Mouse (Mus musculus) embryonic facial prominence, embryonic 14.5 days (tissue): Measurements from ENCODE around the gene Pdzd3. TPM values are rescaled to one million over a fixed set of nuclear protein-coding genes. Genes with fewer than 3 reads are reported as not detected.

Experiments
- ATAC-seq: fragments of 200-750 bp; cut with Nextera tagmentation; 2 replicates; pipeline ENCODE4 v1.8.0; 2017; ENCODE audit warnings: low read depth, moderate number of reproducible peaks, moderate TSS enrichment
- DNase-seq: peaks from one replicate; pipeline ENCODE4 v3.0.0-alpha.2; 2015; ENCODE audit warnings: low spot score
- H3K27ac ChIP-seq: fragments of 300-500 bp; sonication (generic); replicated peaks from 2 replicates; pipeline ENCODE4 v1.5.1; 2014; ENCODE audit warnings: low read depth, mild to moderate bottlenecking, low read length, moderate library complexity
- H3K27me3 ChIP-seq: fragments of 300-500 bp; sonication (generic); replicated peaks from 2 replicates; pipeline ENCODE4 v1.6.1; 2014; ENCODE audit warnings: low read length; ENCODE audit not compliant: control insufficient read depth, insufficient read depth
- H3K36me3 ChIP-seq: fragments of 300-500 bp; sonication (generic); 2 replicates; pipeline ENCODE4 v1.6.1; 2014; ENCODE audit warnings: low read length, mixed read lengths; ENCODE audit not compliant: control insufficient read depth, insufficient read depth
- H3K4me1 ChIP-seq: fragments of 300-500 bp; sonication (generic); 2 replicates; pipeline ENCODE4 v1.6.1; 2014; ENCODE audit warnings: antibody characterized with exemption, low read length; ENCODE audit not compliant: control insufficient read depth, insufficient read depth
- H3K4me2 ChIP-seq: fragments of 300-500 bp; sonication (generic); 2 replicates; pipeline ENCODE4 v1.6.1; 2014; ENCODE audit warnings: low read depth, mild to moderate bottlenecking, low read length, moderate library complexity, mixed read lengths
- H3K4me3 ChIP-seq: fragments of 300-500 bp; sonication (generic); 2 replicates; pipeline ENCODE4 v1.5.1; 2014; ENCODE audit warnings: low read depth, mild to moderate bottlenecking, low read length
- H3K9ac ChIP-seq: fragments of 300-500 bp; sonication (generic); 2 replicates; pipeline ENCODE4 v1.6.1; 2014; ENCODE audit warnings: low read depth, mild to moderate bottlenecking, low read length, moderate library complexity, mixed read lengths
- H3K9me3 ChIP-seq: fragments of 300-500 bp; sonication (generic); 2 replicates; pipeline ENCODE4 v1.6.1; 2016; ENCODE audit warnings: low read length; ENCODE audit not compliant: control insufficient read depth
- WGBS: fragments of 180-500 bp; shearing (Covaris S2); extraction: QIAGEN DNeasy Blood & Tissue Kit; methylation state at CpG from one replicate; pipeline ENCODE4 v1.1.7; 2014; 5-methylcytosine and 5-hydroxymethylcytosine counted together
- polyA plus RNA-seq: library from polyadenylated mRNA; unstranded; fragments of >200 nt; fragmentation: Nextera tagmentation; extraction: Ambion mirVana; gene quantifications from 2 replicates; pipeline ENCODE4 v1.2.1, GENCODE M21; 2014

Gene Pdzd3
- polyA plus RNA-seq, 1 experiment from 2014 or later: 0.15 TPM

- H3K9me3 ChIP-seq: 0 out of 2 replicates have a peak, but pooled peaks cover 5% of the 10 kb centered on the region
- DNase-seq: peak; percentile 22
- H3K27me3 ChIP-seq: no peaks in the 10 kb centered on the region
- H3K4me2 ChIP-seq: no peak overlapping the region
- no peak overlapping the region for H3K27ac ChIP-seq
- H3K4me3 ChIP-seq: no peak overlapping the region
- WGBS: 90% methylated on average over 2 of the region's 2 CpGs
- H3K4me1 ChIP-seq: no peaks in the 10 kb centered on the region
- peaks cover 4% of the 10 kb centered on the region; the same call in 1 of the 2 replicates for H3K36me3 ChIP-seq
- no peak overlapping the region for H3K9ac ChIP-seq
- ATAC-seq: no peak
Observed at GRCm38 (mm10) chr9:44207840-44208239, 43.4 kb downstream of the Pdzd3 start.

- WGBS: 87% methylated on average over 3 of the region's 3 CpGs
- Histone ChIP-seq H3K27ac (no peak overlapping the region), H3K36me3 (peaks cover 36% of the 10 kb centered on the region), H3K4me1 (no peaks in the 10 kb centered on the region), H3K4me2 (no peak overlapping the region), H3K27me3 (no peaks in the 10 kb centered on the region), H3K4me3 (no peak overlapping the region), H3K9me3 (no peaks in the 10 kb centered on the region), H3K9ac (no peak overlapping the region)
- DNase-seq (no peak), ATAC-seq (no peak)
Observed at GRCm38 (mm10) chr9:44200458-44200857, 50.8 kb downstream of the Pdzd3 start.

DNA sequence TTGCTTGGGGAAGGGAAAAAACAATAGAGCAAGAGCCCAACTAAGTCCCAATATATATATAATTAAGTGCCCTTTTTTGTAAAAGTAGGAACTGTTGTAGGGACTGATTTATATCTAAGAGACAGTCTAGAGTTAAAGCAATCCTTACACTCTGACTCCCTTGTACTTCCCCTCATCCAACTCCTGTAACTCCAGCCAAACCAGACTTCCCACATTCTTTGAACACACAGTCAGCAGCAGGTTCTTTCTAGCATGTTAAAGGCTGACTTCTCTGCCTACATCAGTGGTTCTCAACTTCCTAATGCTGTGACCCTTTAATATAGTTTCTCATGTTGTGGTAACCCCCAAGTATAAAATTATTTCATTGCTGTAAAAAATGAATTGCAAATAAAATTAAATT is 51.7 kb downstream of the Pdzd3 start:
- no peaks in the 10 kb centered on the region for H3K4me1 ChIP-seq
- no peak overlapping the region for H3K27ac ChIP-seq
- ATAC-seq: peak; percentile 44; the same call in 1 of the 2 replicates
- DNase-seq: peak; percentile 63
- H3K9ac ChIP-seq: no peak overlapping the region
- H3K27me3 ChIP-seq: no peaks in the 10 kb centered on the region
- H3K9me3 ChIP-seq: no peaks in the 10 kb centered on the region
- H3K36me3 ChIP-seq: peaks cover 45% of the 10 kb centered on the region
- H3K4me3 ChIP-seq: no peak overlapping the region
- H3K4me2 ChIP-seq: no peak overlapping the region

- 80% methylated on average over 3 of the region's 3 CpGs for WGBS
- Histone ChIP-seq H3K27ac (no peak overlapping the region), H3K4me1 (no peaks in the 10 kb centered on the region), H3K27me3 (no peaks in the 10 kb centered on the region), H3K9ac (no peak overlapping the region), H3K4me2 (no peak overlapping the region), H3K9me3 (no peaks in the 10 kb centered on the region), H3K4me3 (no peak overlapping the region), H3K36me3 (peaks cover 46% of the 10 kb centered on the region)
- DNase-seq: no peak
- no peak for ATAC-seq
Observed at GRCm38 (mm10) chr9:44199166-44199565, 52.1 kb downstream of the Pdzd3 start.

Other genes starting within 250 kb of the Pdzd3 start
- gene Thy1, start 208.1 kb downstream of the Pdzd3 start, polyA plus RNA-seq: 11.4 and 19.6 TPM in 2 replicates
- gene Usp2, start 184.4 kb downstream of the Pdzd3 start, polyA plus RNA-seq: 22.8 and 39.4 TPM in 2 replicates
- gene Mfrp, start 149.7 kb downstream of the Pdzd3 start, polyA plus RNA-seq: not detected in 2 replicates
- gene C1qtnf5, start 144.2 kb downstream of the Pdzd3 start, polyA plus RNA-seq: 4.8 and 5.2 TPM in 2 replicates
- gene Gm49380, start 138.0 kb downstream of the Pdzd3 start, polyA plus RNA-seq: 0.22 and 0.35 TPM in 2 replicates
- 61.4 and 73.4 TPM in 2 replicates for gene Rnf26, start 138.0 kb downstream of the Pdzd3 start, polyA plus RNA-seq
- gene Mcam, start 117.0 kb downstream of the Pdzd3 start, polyA plus RNA-seq: 47.0 and 47.5 TPM in 2 replicates
- gene Cbl, start 17.4 kb downstream of the Pdzd3 start, polyA plus RNA-seq: 15.3 and 17.1 TPM in 2 replicates
- 0.96 and 10.0 TPM in 2 replicates for gene Ccdc153, start 10.8 kb downstream of the Pdzd3 start, polyA plus RNA-seq
- gene Nlrx1, start 17.1 kb upstream of the Pdzd3 start, polyA plus RNA-seq: 9.7 and 13.2 TPM in 2 replicates
- 4.5 and 5.1 TPM in 2 replicates for gene Abcg4, start 37.1 kb upstream of the Pdzd3 start, polyA plus RNA-seq
- gene Hinfp, start 54.2 kb upstream of the Pdzd3 start, polyA plus RNA-seq: 15.6 and 18.7 TPM in 2 replicates
- 7.3 and 9.5 TPM in 2 replicates for gene C2cd2l, start 68.8 kb upstream of the Pdzd3 start, polyA plus RNA-seq
- 34.3 and 34.9 TPM in 2 replicates for gene Dpagt1, start 74.5 kb upstream of the Pdzd3 start, polyA plus RNA-seq
- gene H2afx, start 83.2 kb upstream of the Pdzd3 start, polyA plus RNA-seq: 202 and 227 TPM in 2 replicates
- 98.5 and 99.9 TPM in 2 replicates for gene Hmbs, start 92.8 kb upstream of the Pdzd3 start, polyA plus RNA-seq
- gene Vps11, start 110.2 kb upstream of the Pdzd3 start, polyA plus RNA-seq: 24.5 and 25.8 TPM in 2 replicates
- 29.6 and 30.0 TPM in 2 replicates for gene Hyou1, start 128.0 kb upstream of the Pdzd3 start, polyA plus RNA-seq
- gene Slc37a4, start 145.4 kb upstream of the Pdzd3 start, polyA plus RNA-seq: 19.0 and 20.1 TPM in 2 replicates
- 2,445 and 2,627 TPM in 2 replicates for gene Rps25, start 155.7 kb upstream of the Pdzd3 start, polyA plus RNA-seq
- 130 and 133 TPM in 2 replicates for gene Trappc4, start 156.1 kb upstream of the Pdzd3 start, polyA plus RNA-seq
- gene Ccdc84, start 167.1 kb upstream of the Pdzd3 start, polyA plus RNA-seq: 19.4 and 23.6 TPM in 2 replicates
- gene Foxr1, start 189.7 kb upstream of the Pdzd3 start, polyA plus RNA-seq: not detected in 2 replicates
- 1.7 and 2.3 TPM in 2 replicates for gene Upk2, start 203.5 kb upstream of the Pdzd3 start, polyA plus RNA-seq
- 16.9 and 18.7 TPM in 2 replicates for gene Bcl9l, start 231.4 kb upstream of the Pdzd3 start, polyA plus RNA-seq